Mouse (Mus musculus) liver, postnatal 0 days (tissue): ENCODE data around the gene Npepps.

Experiments used
- CTCF ChIP-seq: sonication (generic); IDR thresholded peaks from 2 replicates; pipeline ENCODE4 v1.5.1; 2016; ENCODE audit warnings: antibody characterized with exemption, low read depth
- EP300 ChIP-seq: IDR thresholded peaks from 2 replicates; pipeline ENCODE4 v1.6.1; 2016; ENCODE audit warnings: antibody characterized with exemption, low read depth, mild to moderate bottlenecking

DNA sequence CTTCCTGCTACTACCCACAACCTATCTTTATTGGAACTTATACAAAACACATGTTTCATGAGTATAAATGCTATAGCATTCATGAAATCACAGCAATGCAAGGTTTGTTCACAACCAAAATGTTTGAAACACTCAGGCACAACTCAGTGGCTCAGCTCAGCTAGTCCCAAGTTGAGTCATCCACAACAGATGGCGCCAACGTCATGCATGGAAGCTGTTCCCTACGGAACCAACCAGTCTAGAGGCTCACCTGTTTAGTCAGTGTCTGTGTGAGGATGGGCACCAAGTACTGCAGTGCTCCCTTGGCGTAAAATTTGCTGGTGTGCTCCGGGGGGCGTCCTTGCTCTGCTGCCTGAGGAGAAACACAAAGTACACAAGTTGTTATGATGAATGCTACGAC is 104.9 kb downstream of the Npepps start:
- TF ChIP-seq CTCF: 0 out of 2 replicates have a peak, but pooled peaks have one; percentile 3
- no peak for TF ChIP-seq EP300
